ENCODE assay signal across 12 mouse cellular contexts in the genomic region with DNA sequence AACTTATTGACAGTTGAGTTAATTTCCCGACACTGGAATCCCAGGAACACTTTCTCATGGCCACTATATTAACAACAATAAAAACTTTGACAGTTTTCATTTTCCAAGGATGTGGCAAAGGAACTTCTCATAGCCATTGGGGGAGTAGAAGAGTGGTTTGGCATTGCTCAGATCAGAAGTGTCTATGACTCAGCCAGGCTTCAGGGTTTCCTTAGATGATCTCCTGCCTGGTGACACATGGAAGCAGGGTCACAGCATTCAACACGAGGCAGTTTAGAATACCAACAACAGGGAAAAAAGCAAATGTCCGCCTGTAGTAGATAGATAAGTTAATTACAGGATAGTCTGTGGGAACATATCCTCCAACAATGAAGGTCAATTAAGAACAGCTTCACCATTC.
A peak's percentile ranks its signal among the peaks of the same experiment; 100 is the strongest.
DNase-seq lines count a peak whose midpoint lies in the region.
"Had no signal": no experiment of that assay in that cellular context is flagged by ENCODE, and none has a peak within 500 bp of the region (broad histone marks: within the 10 kb centered on the region; RNA-seq: fewer than 3 reads in every experiment).

No protein-coding gene starts in this region.

- peak; percentile 60 for DNase-seq in adrenal gland, adult 2 months
- DNase-seq in adrenal gland, adult 18-20 months (ENCODE audit: low spot score in 2 of 2): no peak
- DNase-seq in adrenal gland, postnatal 14 days: peak; percentile 17
- DNase-seq in adrenal gland, postnatal 4 days (ENCODE audit: low spot score in 2 of 2): no peak
- DNase-seq in 3T3-L1 (ENCODE audit: low read depth, low spot score): peak; percentile 45
- DNase-seq: cerebellum, adult 11 months; cerebellum, adult 18-20 months; cerebellum, adult 8-10 months; cerebellum, adult 9-11 months; cerebellum, postnatal 14 days; cerebellum, postnatal 36 days; embryo, embryonic 11 days had no signal

Comparison
In these comparisons a context has a peak if more than half of its experiments do, and no peak if none do; other contexts are left out.
1. DNase-seq: peak in adrenal gland, adult 2 months (single experiment), adrenal gland, postnatal 14 days (single experiment) and 3T3-L1 (single experiment); none in adrenal gland, adult 18-20 months (0 of 2) and adrenal gland, postnatal 4 days (0 of 2).